Mouse (Mus musculus) heart, postnatal 0 days (tissue): ENCODE data around the gene Fem1b.

Source experiments
- CTCF ChIP-seq: IDR thresholded peaks from 2 replicates; pipeline ENCODE4 v1.5.1; 2016; ENCODE audit warnings: antibody characterized with exemption, control low read depth, low read depth
- EP300 ChIP-seq: IDR thresholded peaks from 2 replicates; pipeline ENCODE4 v1.6.1; 2016; ENCODE audit warnings: antibody characterized with exemption, low read depth

DNA sequence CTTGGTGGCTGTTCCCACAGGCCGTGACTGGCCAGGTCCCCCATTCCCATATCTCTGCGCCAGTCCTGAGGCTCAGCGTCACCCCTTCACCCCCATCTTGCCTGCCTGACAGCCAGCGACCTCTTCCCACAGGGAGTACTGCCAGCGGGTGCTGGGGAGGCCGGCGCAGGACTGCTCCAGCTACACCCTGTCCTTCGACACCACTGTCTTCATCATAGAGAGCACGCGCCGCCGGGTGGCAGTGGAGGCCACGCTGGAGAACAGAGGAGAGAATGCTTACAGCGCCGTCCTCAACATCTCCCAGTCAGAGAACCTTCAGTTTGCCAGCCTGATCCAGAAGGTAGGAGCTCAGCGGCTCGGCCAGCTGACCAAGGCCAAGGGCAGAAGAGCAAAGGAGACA is 44.3 kb downstream of the Fem1b start:
- TF ChIP-seq CTCF (peak; percentile 14; the same call in 1 of the 2 replicates), EP300 (no peak)
